Mouse (Mus musculus) heart, embryonic 11.5 days (tissue): ENCODE data around the gene Mrtfa. TPM values are rescaled to one million over a fixed set of nuclear protein-coding genes. Genes with fewer than 3 reads are reported as not detected.

ENCODE experiments used
- ATAC-seq: fragments of 200-750 bp; cut with Nextera tagmentation; replicated peaks from 2 replicates; pipeline ENCODE4 v1.8.0; 2017; ENCODE audit warnings: moderate library complexity; ENCODE audit not compliant: insufficient number of reproducible peaks, low FRiP score, low TSS enrichment
- H3K27ac ChIP-seq: fragments of 300-500 bp; sonication (generic); 2 replicates; pipeline ENCODE4 v1.5.1; 2014; ENCODE audit warnings: mild to moderate bottlenecking, low read depth, low read length
- H3K27me3 ChIP-seq: fragments of 300-500 bp; sonication (generic); 2 replicates; pipeline ENCODE4 v1.6.1; 2014; ENCODE audit warnings: mild to moderate bottlenecking, low read length, mixed read lengths; ENCODE audit not compliant: control insufficient read depth, insufficient read depth
- H3K36me3 ChIP-seq: fragments of 300-500 bp; sonication (generic); 2 replicates; pipeline ENCODE4 v1.6.1; 2014; ENCODE audit warnings: mild to moderate bottlenecking, low read length, moderate library complexity, mixed read lengths; ENCODE audit not compliant: control insufficient read depth, insufficient read depth
- H3K4me1 ChIP-seq: fragments of 300-500 bp; sonication (generic); 2 replicates; pipeline ENCODE4 v1.6.1; 2014; ENCODE audit warnings: low read length; ENCODE audit not compliant: control insufficient read depth, insufficient read depth
- H3K4me2 ChIP-seq: fragments of 300-500 bp; sonication (generic); 2 replicates; pipeline ENCODE4 v1.6.1; 2014; ENCODE audit warnings: mild to moderate bottlenecking, moderate library complexity
- H3K4me3 ChIP-seq: fragments of 300-500 bp; sonication (generic); 2 replicates; pipeline ENCODE4 v1.5.1; 2014; ENCODE audit warnings: low read depth, low read length
- H3K9ac ChIP-seq: fragments of 300-500 bp; sonication (generic); 2 replicates; pipeline ENCODE4 v1.6.1; 2014; ENCODE audit warnings: mild to moderate bottlenecking, low read depth, low read length, moderate library complexity
- H3K9me3 ChIP-seq: fragments of 300-500 bp; sonication (generic); replicated peaks from 2 replicates; pipeline ENCODE4 v1.6.1; 2016; ENCODE audit warnings: low read length; ENCODE audit not compliant: control insufficient read depth
- WGBS: fragments of 180-500 bp; shearing (Covaris S2); extraction: QIAGEN DNeasy Blood & Tissue Kit; methylation state at CpG from one replicate; pipeline ENCODE4 v1.1.7; 2014; ENCODE audit not compliant: insufficient replicate concordance; 5-methylcytosine and 5-hydroxymethylcytosine counted together
- polyA plus RNA-seq: library from polyadenylated mRNA; unstranded; fragments of >200 nt; fragmentation: Nextera tagmentation; extraction: Ambion mirVana; gene quantifications from 2 replicates; pipeline ENCODE4 v1.2.1, GENCODE M21; 2014

The Mrtfa gene
- polyA plus RNA-seq, 1 experiment from 2014 or later, result 20.9 TPM

GRCm38 (mm10) chr15:81212976-81213375 is 22.4 kb upstream of the Mrtfa start:
- Histone ChIP-seq H3K9ac (no peak overlapping the region), H3K9me3 (no peaks in the 10 kb centered on the region), H3K4me2 (no peak overlapping the region), H3K27me3 (no peaks in the 10 kb centered on the region), H3K36me3 (no peaks in the 10 kb centered on the region), H3K4me3 (no peak overlapping the region), H3K4me1 (no peaks in the 10 kb centered on the region), H3K27ac (no peak overlapping the region)
- WGBS, result 63% methylated on average over 15 of the region's 15 CpGs
- ATAC-seq, result no peak

GRCm38 (mm10) chr15:81210496-81210895 is 19.9 kb upstream of the Mrtfa start:
- Histone ChIP-seq H3K27ac (no peak overlapping the region), H3K9me3 (no peaks in the 10 kb centered on the region), H3K4me1 (no peaks in the 10 kb centered on the region), H3K9ac (no peak overlapping the region), H3K4me2 (no peak overlapping the region), H3K27me3 (no peaks in the 10 kb centered on the region), H3K36me3 (no peaks in the 10 kb centered on the region), H3K4me3 (no peak overlapping the region)
- ATAC-seq, result no peak
- 74% methylated on average over 5 of the region's 5 CpGs for WGBS

GRCm38 (mm10) chr15:81202462-81202861 is 11.9 kb upstream of the Mrtfa start:
- no peak overlapping the region for H3K4me3 ChIP-seq

GRCm38 (mm10) chr15:81199372-81199959 is 8.9 kb upstream of the Mrtfa start:
- Histone ChIP-seq H3K27me3 (no peaks in the 10 kb centered on the region), H3K9ac (no peak overlapping the region), H3K4me1 (no peaks in the 10 kb centered on the region), H3K36me3 (no peaks in the 10 kb centered on the region), H3K4me3 (no peak overlapping the region), H3K4me2 (peak overlapping the region; percentile 32; the same call in 1 of the 2 replicates), H3K9me3 (0 out of 2 replicates have a peak, but pooled peaks cover 3% of the 10 kb centered on the region), H3K27ac (no peak overlapping the region)
- ATAC-seq, result no peak
- 24% methylated on average over 4 of the region's 4 CpGs for WGBS

More at GRCm38 (mm10) chr15:81202462-81202861, 11.9 kb upstream of the Mrtfa start:
- Histone ChIP-seq H3K9me3 (0 out of 2 replicates have a peak, but pooled peaks cover 6% of the 10 kb centered on the region), H3K27ac (no peak overlapping the region), H3K4me2 (no peak overlapping the region), H3K36me3 (no peaks in the 10 kb centered on the region), H3K27me3 (no peaks in the 10 kb centered on the region), H3K4me1 (no peaks in the 10 kb centered on the region), H3K9ac (no peak overlapping the region)
- WGBS, result 92% methylated on average over 5 of the region's 5 CpGs
- no peak for ATAC-seq

GRCm38 (mm10) chr15:81198447-81198846 is 7.9 kb upstream of the Mrtfa start:
- no peak overlapping the region for H3K4me2 ChIP-seq
- no peak overlapping the region for H3K4me3 ChIP-seq
- no peak overlapping the region for H3K27ac ChIP-seq
- ATAC-seq, result no peak
- no peaks in the 10 kb centered on the region for H3K4me1 ChIP-seq
- H3K9ac ChIP-seq, result no peak overlapping the region
- 0 out of 2 replicates have a peak, but pooled peaks cover 3% of the 10 kb centered on the region for H3K9me3 ChIP-seq
- WGBS, result 87% methylated on average over 5 of the region's 5 CpGs
- no peaks in the 10 kb centered on the region for H3K27me3 ChIP-seq
- no peaks in the 10 kb centered on the region for H3K36me3 ChIP-seq

- no peak overlapping the region for H3K9ac ChIP-seq
- WGBS, result 65% methylated on average over 10 of the region's 10 CpGs
These were observed 6.6 kb upstream of the Mrtfa start for GRCm38 (mm10) chr15:81197197-81197596.

GRCm38 (mm10) chr15:81195447-81195846 is 4.9 kb upstream of the Mrtfa start:
- Histone ChIP-seq H3K9ac (no peak overlapping the region), H3K4me3 (no peak overlapping the region), H3K4me1 (no peaks in the 10 kb centered on the region; the same call in 1 of the 2 replicates), H3K4me2 (no peak overlapping the region), H3K36me3 (no peaks in the 10 kb centered on the region), H3K9me3 (0 out of 2 replicates have a peak, but pooled peaks cover 3% of the 10 kb centered on the region), H3K27me3 (no peaks in the 10 kb centered on the region), H3K27ac (no peak overlapping the region)
- no peak for ATAC-seq
- 41% methylated on average over 4 of the region's 4 CpGs for WGBS

More at GRCm38 (mm10) chr15:81197197-81197596, 6.6 kb upstream of the Mrtfa start:
- no peak overlapping the region for H3K4me2 ChIP-seq
- 0 out of 2 replicates have a peak, but pooled peaks cover 3% of the 10 kb centered on the region for H3K9me3 ChIP-seq
- H3K4me3 ChIP-seq, result no peak overlapping the region
- ATAC-seq, result no peak
- H3K36me3 ChIP-seq, result no peaks in the 10 kb centered on the region
- no peaks in the 10 kb centered on the region for H3K27me3 ChIP-seq
- no peaks in the 10 kb centered on the region for H3K4me1 ChIP-seq
- no peak overlapping the region for H3K27ac ChIP-seq

GRCm38 (mm10) chr15:81194791-81195190 is 4.2 kb upstream of the Mrtfa start:
- Histone ChIP-seq H3K27me3 (no peaks in the 10 kb centered on the region), H3K4me3 (no peak overlapping the region), H3K36me3 (no peaks in the 10 kb centered on the region), H3K4me2 (no peak overlapping the region), H3K27ac (no peak overlapping the region), H3K9me3 (0 out of 2 replicates have a peak, but pooled peaks cover 3% of the 10 kb centered on the region), H3K4me1 (no peaks in the 10 kb centered on the region; the same call in 1 of the 2 replicates), H3K9ac (no peak overlapping the region)
- WGBS, result 85% methylated on average over 6 of the region's 6 CpGs
- ATAC-seq, result no peak

- Histone ChIP-seq H3K36me3 (no peaks in the 10 kb centered on the region), H3K4me1 (no peaks in the 10 kb centered on the region; the same call in 1 of the 2 replicates), H3K27ac (no peak overlapping the region), H3K4me2 (no peak overlapping the region), H3K9me3 (no peaks in the 10 kb centered on the region), H3K27me3 (no peaks in the 10 kb centered on the region), H3K4me3 (no peak overlapping the region), H3K9ac (no peak overlapping the region)
- WGBS, result 90% methylated on average over 8 of the region's 8 CpGs
- ATAC-seq, result no peak
These were observed 2.3 kb upstream of the Mrtfa start for GRCm38 (mm10) chr15:81192858-81193257.
